Mouse (Mus musculus) neural tube, embryonic 11.5 days (tissue): ENCODE data around the gene Zbtb9. TPM values are rescaled to one million over a fixed set of nuclear protein-coding genes. Genes with fewer than 3 reads are reported as not detected.

Source experiments
- ATAC-seq: fragments of 200-750 bp; cut with Nextera tagmentation; 2 replicates; pipeline ENCODE4 v1.8.0; 2017; ENCODE audit warnings: moderate number of reproducible peaks, mild to moderate bottlenecking, moderate TSS enrichment, moderate library complexity; ENCODE audit not compliant: insufficient read depth, low FRiP score, low TSS enrichment
- DNase-seq: peaks from one replicate; pipeline ENCODE4 v3.0.0-alpha.2; 2015; ENCODE audit warnings: low spot score
- H3K27ac ChIP-seq: fragments of 300-500 bp; sonication (generic); 2 replicates; pipeline ENCODE4 v1.5.1; 2014; ENCODE audit warnings: low read depth, mild to moderate bottlenecking, low read length
- H3K27me3 ChIP-seq: fragments of 300-500 bp; sonication (generic); 2 replicates; pipeline ENCODE4 v1.6.1; 2014; ENCODE audit warnings: mild to moderate bottlenecking, low read length, mixed read lengths; ENCODE audit not compliant: control insufficient read depth, insufficient read depth
- H3K36me3 ChIP-seq: fragments of 300-500 bp; sonication (generic); 2 replicates; pipeline ENCODE4 v1.6.1; 2014; ENCODE audit warnings: mild to moderate bottlenecking, low read length, moderate library complexity, mixed read lengths; ENCODE audit not compliant: control insufficient read depth, insufficient read depth
- H3K4me1 ChIP-seq: fragments of 300-500 bp; sonication (generic); 2 replicates; pipeline ENCODE4 v1.6.1; 2014; ENCODE audit warnings: low read length, mixed read lengths; ENCODE audit not compliant: control insufficient read depth, insufficient read depth
- H3K4me2 ChIP-seq: fragments of 300-500 bp; sonication (generic); 2 replicates; pipeline ENCODE4 v1.6.1; 2014; ENCODE audit warnings: low read depth, mild to moderate bottlenecking, moderate library complexity
- H3K4me3 ChIP-seq: fragments of 300-500 bp; sonication (generic); 2 replicates; pipeline ENCODE4 v1.5.1; 2014; ENCODE audit warnings: low read depth, low read length
- H3K9ac ChIP-seq: fragments of 300-500 bp; sonication (generic); 2 replicates; pipeline ENCODE4 v1.6.1; 2014; ENCODE audit warnings: mild to moderate bottlenecking, low read length
- H3K9me3 ChIP-seq: fragments of 300-500 bp; sonication (generic); 2 replicates; pipeline ENCODE4 v1.6.1; 2016; ENCODE audit warnings: low read length; ENCODE audit not compliant: control insufficient read depth
- WGBS: fragments of 180-500 bp; shearing (Covaris S2); extraction: QIAGEN DNeasy Blood & Tissue Kit; methylation state at CpG from one replicate; pipeline ENCODE4 v1.1.7; 2014; 5-methylcytosine and 5-hydroxymethylcytosine counted together
- polyA plus RNA-seq: library from polyadenylated mRNA; unstranded; fragments of >200 nt; fragmentation: Nextera tagmentation; extraction: Ambion mirVana; gene quantifications from 2 replicates; pipeline ENCODE4 v1.2.1, GENCODE M21; 2014

Gene Zbtb9
- polyA plus RNA-seq, 1 experiment from 2014 or later: 13.5 TPM

DNA sequence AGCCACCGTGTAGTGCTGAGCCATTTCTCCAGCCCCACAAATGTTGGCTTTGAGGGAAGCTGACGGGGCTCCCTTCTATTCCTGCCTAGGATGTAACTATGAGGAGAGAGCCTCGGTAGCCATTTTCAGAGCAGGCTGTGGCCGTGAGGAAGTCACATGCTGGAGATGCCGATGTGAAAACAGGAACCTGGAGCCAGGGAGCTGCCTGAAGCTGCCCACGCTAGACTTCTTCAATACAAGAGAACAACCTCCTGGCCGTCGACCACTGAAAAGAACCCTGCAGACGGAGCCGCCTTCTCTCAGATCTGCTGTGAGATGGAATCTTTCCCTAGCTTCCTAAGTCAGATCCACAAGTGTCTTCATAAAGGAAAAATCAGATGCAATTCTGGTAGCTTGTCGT, 32.7 kb downstream of the Zbtb9 start:
- Histone ChIP-seq H3K9me3 (no peaks in the 10 kb centered on the region), H3K9ac (no peak overlapping the region), H3K36me3 (no peaks in the 10 kb centered on the region), H3K27me3 (no peaks in the 10 kb centered on the region), H3K27ac (no peak overlapping the region), H3K4me2 (no peak overlapping the region), H3K4me1 (no peaks in the 10 kb centered on the region), H3K4me3 (no peak overlapping the region)
- no peak for ATAC-seq
- 65% methylated on average over 11 of the region's 11 CpGs for WGBS
- DNase-seq: no peak

DNA sequence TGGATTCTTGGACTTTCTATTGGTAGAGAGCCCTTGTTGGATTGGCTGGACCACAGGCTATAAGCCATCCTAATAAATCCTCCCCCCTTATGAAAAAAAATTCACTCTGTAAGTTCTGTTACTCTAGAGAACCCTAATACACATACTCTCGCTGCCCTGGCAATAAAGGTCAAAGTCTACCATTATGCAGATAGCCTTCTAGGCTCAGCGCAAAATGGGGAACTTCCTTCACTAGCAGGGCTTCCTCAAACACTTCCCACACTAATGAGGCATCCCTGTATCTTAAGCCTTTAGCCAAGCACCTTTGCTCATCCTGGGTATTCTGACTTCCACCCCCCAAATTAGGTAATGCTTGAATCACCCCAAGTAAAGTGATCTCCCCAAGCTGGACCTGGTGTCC, 35.3 kb downstream of the Zbtb9 start:
- Histone ChIP-seq H3K4me2 (no peak overlapping the region), H3K4me1 (no peaks in the 10 kb centered on the region), H3K27ac (no peak overlapping the region), H3K36me3 (no peaks in the 10 kb centered on the region), H3K27me3 (no peaks in the 10 kb centered on the region), H3K9me3 (no peaks in the 10 kb centered on the region), H3K9ac (no peak overlapping the region), H3K4me3 (no peak overlapping the region)
- WGBS: 91% methylated on average over 2 of the region's 2 CpGs
- ATAC-seq (no peak), DNase-seq (no peak)

- no peak overlapping the region for H3K27ac ChIP-seq
- no peaks in the 10 kb centered on the region for H3K4me1 ChIP-seq
- H3K9ac ChIP-seq: no peak overlapping the region
- WGBS: 92% methylated on average over 10 of the region's 10 CpGs
- no peak for ATAC-seq
- no peak overlapping the region for H3K4me3 ChIP-seq
- no peak for DNase-seq
- no peaks in the 10 kb centered on the region for H3K27me3 ChIP-seq
- H3K4me2 ChIP-seq: no peak overlapping the region
- H3K9me3 ChIP-seq: no peaks in the 10 kb centered on the region
- no peaks in the 10 kb centered on the region for H3K36me3 ChIP-seq
Observed at GRCm38 (mm10) chr17:27011167-27011566, 38.2 kb downstream of the Zbtb9 start.

DNA sequence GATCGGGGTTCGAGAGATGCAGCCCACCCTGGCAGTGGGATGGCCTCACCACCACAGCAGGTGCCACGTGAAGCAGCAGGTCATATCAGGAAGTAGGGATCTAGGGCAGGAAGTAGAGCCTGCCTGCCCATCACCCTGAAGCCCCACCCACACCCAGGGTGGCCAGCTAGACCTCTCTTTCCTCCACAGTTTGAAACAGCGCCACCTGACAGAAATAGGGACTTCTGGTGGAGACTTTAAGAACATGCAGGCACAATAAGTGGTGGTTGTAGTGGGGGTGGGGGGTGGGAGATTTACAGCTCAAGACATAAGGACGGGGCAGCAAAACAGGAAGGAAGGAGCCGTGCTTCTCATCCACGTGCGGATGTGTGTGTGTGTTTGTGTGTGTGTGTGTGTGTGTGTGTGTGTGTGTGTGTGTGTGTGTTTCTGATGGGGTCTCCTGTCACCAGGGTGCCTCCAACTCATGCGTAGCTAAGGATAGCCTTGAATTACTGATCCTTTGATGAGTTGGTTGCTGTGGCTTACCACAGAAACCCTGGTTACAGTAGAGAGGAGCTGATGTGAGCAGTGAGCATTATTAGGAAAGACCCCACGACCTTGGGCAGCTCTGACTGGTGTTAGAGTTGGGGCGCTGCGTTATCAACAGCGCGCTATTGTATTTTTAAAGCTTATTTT, 39.2 kb downstream of the Zbtb9 start:
- Histone ChIP-seq H3K4me1 (no peaks in the 10 kb centered on the region), H3K4me3 (no peak overlapping the region), H3K9ac (no peak overlapping the region), H3K27me3 (no peaks in the 10 kb centered on the region), H3K27ac (0 out of 2 replicates have a peak overlapping the region, but pooled peaks have one; percentile 29), H3K4me2 (no peak overlapping the region; the same call in 1 of the 2 replicates), H3K36me3 (no peaks in the 10 kb centered on the region), H3K9me3 (no peaks in the 10 kb centered on the region)
- no peak for DNase-seq
- ATAC-seq: no peak
- 63% methylated on average over 14 of the region's 14 CpGs for whole genome bisulfite sequencing

- WGBS: 22% methylated on average over 6 of the region's 6 CpGs
- no peak overlapping the region; the same call in 1 of the 2 replicates for H3K4me2 ChIP-seq
- no peak overlapping the region for H3K4me3 ChIP-seq
- peak overlapping the region; percentile 14; the same call in 1 of the 2 replicates for H3K9ac ChIP-seq
- H3K36me3 ChIP-seq: no peaks in the 10 kb centered on the region
- H3K4me1 ChIP-seq: peaks cover under 1% of the 10 kb centered on the region; the same call in 1 of the 2 replicates
- peak; percentile 43 for DNase-seq
- no peak for ATAC-seq
- H3K27ac ChIP-seq: 0 out of 2 replicates have a peak overlapping the region, but pooled peaks have one; percentile 29
- no peaks in the 10 kb centered on the region for H3K27me3 ChIP-seq
- H3K9me3 ChIP-seq: no peaks in the 10 kb centered on the region
Observed at GRCm38 (mm10) chr17:27012909-27013308, 39.9 kb downstream of the Zbtb9 start.

GRCm38 (mm10) chr17:27017564-27018499, 44.9 kb downstream of the Zbtb9 start:
- 0 out of 2 replicates have a peak, but pooled peaks have one; percentile 35 for ATAC-seq
- WGBS: 8% methylated on average over 34 of the region's 34 CpGs
- H3K27ac ChIP-seq: no peak overlapping the region

GRCm38 (mm10) chr17:27018555-27019196, 45.7 kb downstream of the Zbtb9 start:
- peaks cover 3% of the 10 kb centered on the region; the same call in 1 of the 2 replicates for H3K36me3 ChIP-seq
- ATAC-seq: no peak
- no peak overlapping the region for H3K27ac ChIP-seq
- peaks cover 5% of the 10 kb centered on the region; the same call in 1 of the 2 replicates for H3K4me1 ChIP-seq
- 34% methylated on average over 12 of the region's 12 CpGs for WGBS
- H3K4me2 ChIP-seq: peak overlapping the region; percentile 68
- DNase-seq: no peak
- H3K9ac ChIP-seq: peak overlapping the region; percentile 50
- H3K4me3 ChIP-seq: no peak overlapping the region; the same call in 1 of the 2 replicates
- H3K27me3 ChIP-seq: no peaks in the 10 kb centered on the region
- H3K9me3 ChIP-seq: no peaks in the 10 kb centered on the region

More at GRCm38 (mm10) chr17:27017564-27018499, 44.9 kb downstream of the Zbtb9 start:
- H3K4me1 ChIP-seq: peaks cover 5% of the 10 kb centered on the region; the same call in 1 of the 2 replicates
- H3K4me3 ChIP-seq: peak overlapping the region; percentile 42
- H3K36me3 ChIP-seq: peaks cover 3% of the 10 kb centered on the region; the same call in 1 of the 2 replicates
- no peaks in the 10 kb centered on the region for H3K27me3 ChIP-seq
- no peaks in the 10 kb centered on the region for H3K9me3 ChIP-seq
- H3K4me2 ChIP-seq: peak overlapping the region; percentile 68
- H3K9ac ChIP-seq: peak overlapping the region; percentile 50
- peak; percentile 92 for DNase-seq

GRCm38 (mm10) chr17:27021076-27021475, 48.1 kb downstream of the Zbtb9 start:
- peaks cover 5% of the 10 kb centered on the region; the same call in 1 of the 2 replicates for H3K4me1 ChIP-seq
- H3K4me2 ChIP-seq: no peak overlapping the region
- no peaks in the 10 kb centered on the region for H3K27me3 ChIP-seq
- 93% methylated on average over 14 of the region's 14 CpGs for WGBS
- no peak overlapping the region for H3K9ac ChIP-seq
- no peaks in the 10 kb centered on the region for H3K9me3 ChIP-seq
- no peak for ATAC-seq
- DNase-seq: no peak
- no peak overlapping the region for H3K4me3 ChIP-seq
- no peak overlapping the region for H3K27ac ChIP-seq
- peaks cover 3% of the 10 kb centered on the region; the same call in 1 of the 2 replicates for H3K36me3 ChIP-seq
